Mouse (Mus musculus) T-helper 17 cell (primary cell): ENCODE measurements around the gene Gm9508.
"Not testable (repeated sequence)": the region's sequence is repeated elsewhere in the genome, so short reads cannot be mapped to it uniquely, and the experiment has no call there.

ENCODE experiments used
- in situ Hi-C, 2 experiments: fragments of 300-600 bp; cut with MboI, MseI; formaldehyde crosslinking; loops; 1 replicate in 1 of 2; 2 replicates in 1 of 2; pipeline ENCODE4 v1.15.1; 2025; ENCODE audit warnings: high pct_unique_total_duplicates in 2 of 2

The Gm9508 gene

GRCm38 (mm10) chr10:77697133-77697532 lies at the start of gene Gm9508:
Gm9508 (minus strand) TSS chr10:77697233.
- in situ Hi-C loops, result no loop called here

GRCm38 (mm10) chr10:77741924-77742688 lies 45.1 kb upstream of the Gm9508 start, which contains the start of gene Gm18596:
Gm18596 (minus strand) TSS chr10:77742638.
- in situ Hi-C loops, result not testable (repeated sequence)

GRCm38 (mm10) chr10:77738929-77739328 lies 41.9 kb upstream of the Gm9508 start:
- in situ Hi-C loops, result no loop called here

GRCm38 (mm10) chr10:77735928-77736327 lies 38.9 kb upstream of the Gm9508 start:
- in situ Hi-C loops, result no loop called here

GRCm38 (mm10) chr10:77729241-77729640 lies 32.2 kb upstream of the Gm9508 start:
- in situ Hi-C loops, result no loop called here

GRCm38 (mm10) chr10:77728280-77728679 lies 31.2 kb upstream of the Gm9508 start:
- in situ Hi-C loops, result no loop called here

- in situ Hi-C loops, result no loop called here
These were observed 29.2 kb upstream of the Gm9508 start, which contains the start of gene Gm10100 for GRCm38 (mm10) chr10:77726186-77726585. Gm10100 (plus strand) TSS chr10:77726486.

- in situ Hi-C loops, result no loop called here
These were observed 27.8 kb upstream of the Gm9508 start for GRCm38 (mm10) chr10:77724855-77725254.

- in situ Hi-C loops, result not testable (repeated sequence)
These were observed 23.3 kb upstream of the Gm9508 start, which contains the start of gene Krtap12-1 for GRCm38 (mm10) chr10:77720299-77720698. Krtap12-1 (plus strand) TSS chr10:77720599.

- in situ Hi-C loops, result no loop called here
These were observed 18.5 kb upstream of the Gm9508 start, which contains the start of gene Gm10142 for GRCm38 (mm10) chr10:77715507-77715906. Gm10142 (plus strand) TSS chr10:77715807.

- in situ Hi-C loops, result no loop called here
These were observed 16.7 kb upstream of the Gm9508 start for GRCm38 (mm10) chr10:77713734-77714133.

- in situ Hi-C loops, result not testable (repeated sequence)
These were observed 14.1 kb upstream of the Gm9508 start, which contains the start of gene Gm10024 for GRCm38 (mm10) chr10:77711157-77711556. Gm10024 (plus strand) TSS chr10:77711457.

- in situ Hi-C loops, result no loop called here
These were observed 12.8 kb upstream of the Gm9508 start for GRCm38 (mm10) chr10:77709831-77710230.

- in situ Hi-C loops, result no loop called here
These were observed 9.3 kb upstream of the Gm9508 start, which contains the start of gene Gm10272 for GRCm38 (mm10) chr10:77706326-77706725. Gm10272 (plus strand) TSS chr10:77706626.

GRCm38 (mm10) chr10:77690356-77690807 lies 6.7 kb downstream of the Gm9508 start, which contains the start of gene Gm19402:
Gm19402 (minus strand) TSS chr10:77690757.
- in situ Hi-C loops, result not testable (repeated sequence)

GRCm38 (mm10) chr10:77687021-77687420 lies 10.0 kb downstream of the Gm9508 start:
- in situ Hi-C loops, result no loop called here

GRCm38 (mm10) chr10:77685895-77686664 lies 11.0 kb downstream of the Gm9508 start, which contains the start of gene Tspear:
Tspear (plus strand) TSS chr10:77686569.
- in situ Hi-C loops, result no loop called here

GRCm38 (mm10) chr10:77684181-77684580 lies 12.9 kb downstream of the Gm9508 start:
- in situ Hi-C loops, result no loop called here

GRCm38 (mm10) chr10:77682994-77683393 lies 14.0 kb downstream of the Gm9508 start:
- in situ Hi-C loops, result no loop called here

GRCm38 (mm10) chr10:77677562-77677961 lies 19.5 kb downstream of the Gm9508 start:
- in situ Hi-C loops, result loop anchor here in 1 of 2 experiments (10.0 kb wide), 1 partner anchor 1433 kb away; no protein-coding TSS in a partner anchor

GRCm38 (mm10) chr10:77673765-77674164 lies 23.3 kb downstream of the Gm9508 start:
- in situ Hi-C loops, result loop anchor here in 1 of 2 experiments (10.0 kb wide), 1 partner anchor 1429 kb away; no protein-coding TSS in a partner anchor

GRCm38 (mm10) chr10:77671519-77671918 lies 25.5 kb downstream of the Gm9508 start:
- in situ Hi-C loops, result loop anchor here in 1 of 2 experiments (10.0 kb wide), 1 partner anchor 1427 kb away; no protein-coding TSS in a partner anchor
